Mouse (Mus musculus) lung, postnatal 36 days (tissue): Measurements from ENCODE around the gene Gm11595.
"Not testable (repeated sequence)": the region's sequence is repeated elsewhere in the genome, so short reads cannot be mapped to it uniquely, and the experiment has no call there.

Experiments used
- DNase-seq: peaks from one replicate; pipeline ENCODE4 v3.0.0; 2022; ENCODE audit warnings: mixed read lengths

Gene Gm11595

GRCm38 (mm10) chr11:99772813-99773212 lies at the start of gene Gm11595:
TSS of gene Gm11595 (minus strand) at chr11:99772913.
- DNase-seq = not testable (repeated sequence)

GRCm38 (mm10) chr11:99815566-99815965 lies 42.9 kb upstream of the Gm11595 start, which contains the start of gene Gm11564:
TSS of gene Gm11564 (minus strand) at chr11:99815666.
- not testable (repeated sequence) for DNase-seq

- not testable (repeated sequence) for DNase-seq
Measured at GRCm38 (mm10) chr11:99809792-99810191, 37.1 kb upstream of the Gm11595 start, which contains the start of gene Krtap4-13. TSS of gene Krtap4-13 (minus strand) at chr11:99809892.

GRCm38 (mm10) chr11:99804346-99804745 lies 31.6 kb upstream of the Gm11595 start, which contains the start of gene Gm11554:
TSS of gene Gm11554 (minus strand) at chr11:99804446.
- DNase-seq = not testable (repeated sequence)

GRCm38 (mm10) chr11:99798832-99799231 lies 26.1 kb upstream of the Gm11595 start, which contains the start of gene Gm11569:
TSS of gene Gm11569 (minus strand) at chr11:99798932.
- DNase-seq = not testable (repeated sequence)

GRCm38 (mm10) chr11:99793367-99793766 lies 20.7 kb upstream of the Gm11595 start, which contains the start of gene Gm11596:
TSS of gene Gm11596 (minus strand) at chr11:99793467.
- DNase-seq = no peak

GRCm38 (mm10) chr11:99784900-99785299 lies 12.2 kb upstream of the Gm11595 start, which contains the start of gene Krtap4-9:
TSS of gene Krtap4-9 (plus strand) at chr11:99785200.
- not testable (repeated sequence) for DNase-seq

- no peak for DNase-seq
Measured at GRCm38 (mm10) chr11:99780604-99781003, 7.9 kb upstream of the Gm11595 start, which contains the start of gene Krtap4-8. TSS of gene Krtap4-8 (minus strand) at chr11:99780704.

- no peak for DNase-seq
Measured at GRCm38 (mm10) chr11:99778401-99778800, 5.7 kb upstream of the Gm11595 start.

GRCm38 (mm10) chr11:99768410-99768809 lies 4.3 kb downstream of the Gm11595 start:
- no peak for DNase-seq

GRCm38 (mm10) chr11:99758877-99759276 lies 13.8 kb downstream of the Gm11595 start:
- no peak for DNase-seq

- peak; percentile 70 for DNase-seq
Measured at GRCm38 (mm10) chr11:99743985-99744384, 28.7 kb downstream of the Gm11595 start.

- no peak for DNase-seq
Measured at GRCm38 (mm10) chr11:99734190-99734589, 38.5 kb downstream of the Gm11595 start, which contains the start of gene Gm14180. TSS of gene Gm14180 (minus strand) at chr11:99734290.

GRCm38 (mm10) chr11:99724061-99724460 lies 48.7 kb downstream of the Gm11595 start:
- no peak for DNase-seq
